Mouse (Mus musculus) liver, postnatal 0 days (tissue): ENCODE data around the gene Tspan4. TPM values are rescaled to one million over a fixed set of nuclear protein-coding genes. Genes with fewer than 3 reads are reported as not detected.

Experiments
- ATAC-seq: fragments of 200-750 bp; cut with Nextera tagmentation; 2 replicates; pipeline ENCODE4 v1.8.0; 2017; ENCODE audit warnings: mild to moderate bottlenecking, moderate library complexity
- DNase-seq: peaks from one replicate; pipeline ENCODE4 v3.0.0-alpha.2; 2016
- H3K27ac ChIP-seq: fragments of 300-500 bp; sonication (generic); 2 replicates; pipeline ENCODE4 v1.5.1; 2014; ENCODE audit warnings: antibody characterized with exemption, moderate library complexity, mild to moderate bottlenecking, low read depth
- H3K27me3 ChIP-seq: fragments of 300-500 bp; sonication (generic); 2 replicates; pipeline ENCODE4 v1.6.1; 2014; ENCODE audit warnings: low read length, control low read depth, mixed read lengths; ENCODE audit not compliant: insufficient read depth
- H3K36me3 ChIP-seq: fragments of 300-500 bp; sonication (generic); replicated peaks from 2 replicates; pipeline ENCODE4 v1.6.1; 2014; ENCODE audit warnings: mild to moderate bottlenecking, control low read depth, low read length, moderate library complexity, mixed read lengths; ENCODE audit not compliant: insufficient read depth
- H3K4me1 ChIP-seq: fragments of 300-500 bp; sonication (generic); 2 replicates; pipeline ENCODE4 v1.6.1; 2014; ENCODE audit warnings: antibody characterized with exemption, mild to moderate bottlenecking, control low read depth; ENCODE audit not compliant: insufficient read depth
- H3K4me2 ChIP-seq: fragments of 300-500 bp; sonication (generic); 2 replicates; pipeline ENCODE4 v1.6.1; 2014; ENCODE audit warnings: low read depth, mild to moderate bottlenecking, low read length, moderate library complexity, mixed read lengths
- H3K4me3 ChIP-seq: fragments of 300-500 bp; sonication (generic); 2 replicates; pipeline ENCODE4 v1.5.1; 2014; ENCODE audit warnings: low read depth, low read length
- H3K9ac ChIP-seq: fragments of 300-500 bp; sonication (generic); replicated peaks from 2 replicates; pipeline ENCODE4 v1.6.1; 2014; ENCODE audit warnings: mild to moderate bottlenecking, moderate library complexity
- H3K9me3 ChIP-seq: fragments of 300-500 bp; sonication (generic); 2 replicates; pipeline ENCODE4 v1.6.1; 2016; ENCODE audit warnings: mild to moderate bottlenecking, control low read depth, low read length, mixed read lengths
- CTCF ChIP-seq: sonication (generic); IDR thresholded peaks from 2 replicates; pipeline ENCODE4 v1.5.1; 2016; ENCODE audit warnings: antibody characterized with exemption, low read depth
- EP300 ChIP-seq: IDR thresholded peaks from 2 replicates; pipeline ENCODE4 v1.6.1; 2016; ENCODE audit warnings: antibody characterized with exemption, low read depth, mild to moderate bottlenecking
- WGBS: fragments of 180-500 bp; shearing (Covaris S2); extraction: QIAGEN DNeasy Blood & Tissue Kit; methylation state at CpG from one replicate; pipeline ENCODE4 v1.1.7; 2014; ENCODE audit not compliant: insufficient replicate concordance; 5-methylcytosine and 5-hydroxymethylcytosine counted together
- polyA plus RNA-seq: library from polyadenylated mRNA; unstranded; fragments of >200 nt; fragmentation: Nextera tagmentation; extraction: Ambion mirVana; gene quantifications from 2 replicates; pipeline ENCODE4 v1.2.1, GENCODE M21; 2015

Tspan4 gene
- polyA plus RNA-seq = 72.2 and 77.0 TPM in 2 replicates

GRCm38 (mm10) chr7:141475011-141475804 lies at the start of gene Tspan4, which contains the start of gene Polr2l:
Gene Tspan4, plus strand, starts transcription at chr7:141475240.
Gene Polr2l, minus strand, starts transcription at chr7:141475132.
- peaks cover 40% of the 10 kb centered on the region for H3K4me1 ChIP-seq

GRCm38 (mm10) chr7:141426948-141427730 lies 47.9 kb upstream of the Tspan4 start:
- Histone ChIP-seq H3K27me3 (no peaks in the 10 kb centered on the region), H3K4me1 (peaks cover 3% of the 10 kb centered on the region), H3K4me2 (no peak overlapping the region), H3K4me3 (no peak overlapping the region), H3K36me3 (peaks cover 11% of the 10 kb centered on the region), H3K9ac (no peak overlapping the region), H3K27ac (no peak overlapping the region), H3K9me3 (no peaks in the 10 kb centered on the region)
- TF ChIP-seq CTCF = no peak
- no peak for TF ChIP-seq EP300
- 75% methylated on average over 12 of the region's 12 CpGs for WGBS
- no peak for DNase-seq
- ATAC-seq = no peak

More at GRCm38 (mm10) chr7:141475011-141475804, at the start of gene Tspan4, which contains the start of gene Polr2l:
- ATAC-seq (peak; percentile 75), DNase-seq (peak; percentile 90)
- Histone ChIP-seq H3K9me3 (no peaks in the 10 kb centered on the region), H3K4me2 (peak within 1 kb of the TSS; percentile 92), H3K27me3 (no peaks in the 10 kb centered on the region), H3K36me3 (peaks cover 14% of the 10 kb centered on the region), H3K4me3 (peak within 1 kb of the TSS; percentile 81), H3K9ac (peak within 1 kb of the TSS; percentile 80), H3K27ac (peak within 1 kb of the TSS; percentile 96)
- under 1% methylated on average over 59 of the region's 87 CpGs for WGBS
- TF ChIP-seq CTCF (peak; percentile 29; the same call in 1 of the 2 replicates), EP300 (peak; percentile 59; the same call in 1 of the 2 replicates)

- no peak overlapping the region for H3K4me2 ChIP-seq
- no peak for DNase-seq
- peaks cover 10% of the 10 kb centered on the region for H3K4me1 ChIP-seq
- no peaks in the 10 kb centered on the region for H3K27me3 ChIP-seq
- H3K9ac ChIP-seq = no peak overlapping the region
- no peak for ATAC-seq
- H3K27ac ChIP-seq = no peak overlapping the region
- no peak overlapping the region for H3K4me3 ChIP-seq
- H3K36me3 ChIP-seq = peaks cover 22% of the 10 kb centered on the region
- WGBS = 63% methylated on average over 5 of the region's 5 CpGs
- no peaks in the 10 kb centered on the region for H3K9me3 ChIP-seq
- TF ChIP-seq EP300 (no peak), CTCF (no peak)
Observed at GRCm38 (mm10) chr7:141428701-141429100, 46.3 kb upstream of the Tspan4 start.

GRCm38 (mm10) chr7:141429310-141429709 lies 45.7 kb upstream of the Tspan4 start, which contains the start of gene Cend1:
Gene Cend1, minus strand, starts transcription at chr7:141429491.
- Histone ChIP-seq H3K9me3 (no peaks in the 10 kb centered on the region), H3K4me3 (no peak within 1 kb of the TSS), H3K4me1 (peaks cover 16% of the 10 kb centered on the region), H3K4me2 (no peak within 1 kb of the TSS), H3K9ac (no peak within 1 kb of the TSS), H3K36me3 (peaks cover 25% of the 10 kb centered on the region), H3K27me3 (no peaks in the 10 kb centered on the region), H3K27ac (no peak within 1 kb of the TSS)
- no peak for TF ChIP-seq EP300
- no peak for TF ChIP-seq CTCF
- 17% methylated on average over 18 of the region's 19 CpGs for WGBS
- ATAC-seq (0 out of 2 replicates have a peak, but pooled peaks have one; percentile 22), DNase-seq (peak; percentile 56)

GRCm38 (mm10) chr7:141429840-141430584 lies 45.0 kb upstream of the Tspan4 start:
- H3K9me3 ChIP-seq = no peaks in the 10 kb centered on the region
- no peaks in the 10 kb centered on the region for H3K27me3 ChIP-seq
- H3K4me1 ChIP-seq = peaks cover 23% of the 10 kb centered on the region
- no peak overlapping the region for H3K27ac ChIP-seq
- H3K9ac ChIP-seq = no peak overlapping the region
- H3K4me3 ChIP-seq = no peak overlapping the region
- H3K4me2 ChIP-seq = no peak overlapping the region
- 65% methylated on average over 9 of the region's 9 CpGs for WGBS
- DNase-seq = no peak
- no peak for ATAC-seq
- TF ChIP-seq EP300 (no peak), CTCF (no peak)
- peaks cover 25% of the 10 kb centered on the region for H3K36me3 ChIP-seq
